Mouse (Mus musculus) left cerebral cortex, postnatal 10 days (tissue): ENCODE data around the gene Vav2. TPM values are rescaled to one million over a fixed set of nuclear protein-coding genes. Genes with fewer than 3 reads are reported as not detected.

Experiments
- DNase-seq, 2 experiments: peaks; one replicate each; pipeline ENCODE4 v3.0.0; 2021 to 2022; ENCODE audit warnings: low spot score in 2 of 2, mixed read lengths in 1 of 2; ENCODE audit errors: extremely low spot score in 1 of 2
- intact Hi-C: fragments of 180-260 bp; cut with DNase I; formaldehyde crosslinking; loops from one replicate; pipeline ENCODE4 v1.15.1; 2025
- total RNA-seq, 2 experiments: library from RNA; stranded (reverse); gene quantifications; 2 replicates each; pipeline ENCODE4 v1.2.3; 2021

Vav2 gene
- total RNA-seq, 2 experiments from 2014 or later = 26.1 to 29.0 TPM

- intact Hi-C loops = no loop called here
- DNase-seq = no peak
These were observed 19.1 kb upstream of the Vav2 start for GRCm38 (mm10) chr2:27445910-27446309.

GRCm38 (mm10) chr2:27443450-27443708, 16.5 kb upstream of the Vav2 start:
- no peak for DNase-seq
- intact Hi-C loops = no loop called here

- intact Hi-C loops = no loop called here
- no peak for DNase-seq
These were observed 16.0 kb upstream of the Vav2 start for GRCm38 (mm10) chr2:27442708-27443449.

GRCm38 (mm10) chr2:27441767-27442707, 15.2 kb upstream of the Vav2 start, which contains the start of gene Brd3os:
Brd3os (plus strand) TSS chr2:27442324.
- intact Hi-C loops = no loop called here

GRCm38 (mm10) chr2:27438281-27438680, 11.4 kb upstream of the Vav2 start:
- intact Hi-C loops = no loop called here
- DNase-seq = no peak

More at GRCm38 (mm10) chr2:27441767-27442707, 15.2 kb upstream of the Vav2 start, which contains the start of gene Brd3os:
- peak; percentile 95 to 98 for DNase-seq

GRCm38 (mm10) chr2:27437876-27438275, 11.0 kb upstream of the Vav2 start:
- intact Hi-C loops = no loop called here
- DNase-seq = no peak

- intact Hi-C loops = no loop called here
- DNase-seq = no peak
These were observed 5.8 kb upstream of the Vav2 start for GRCm38 (mm10) chr2:27432599-27432998.

GRCm38 (mm10) chr2:27430621-27431020, 3.8 kb upstream of the Vav2 start:
- DNase-seq = peak; percentile 58 to 70
- intact Hi-C loops = no loop called here

- peak; percentile 84 to 87 for DNase-seq
- intact Hi-C loops = no loop called here
These were observed 1.2 kb upstream of the Vav2 start for GRCm38 (mm10) chr2:27428071-27428470.

- intact Hi-C loops = no loop called here
- DNase-seq = no peak
These were observed 403 bp downstream of the Vav2 start for GRCm38 (mm10) chr2:27426406-27426854.

GRCm38 (mm10) chr2:27425751-27426405, 955 bp downstream of the Vav2 start:
- DNase-seq = peak in 1 of 2 experiments; percentile 65

GRCm38 (mm10) chr2:27425161-27425611, 1.6 kb downstream of the Vav2 start:
- peak in 1 of 2 experiments; percentile 40 for DNase-seq
- intact Hi-C loops = no loop called here

More at GRCm38 (mm10) chr2:27425751-27426405, 955 bp downstream of the Vav2 start:
- intact Hi-C loops = no loop called here

GRCm38 (mm10) chr2:27423596-27423995, 3.2 kb downstream of the Vav2 start:
- intact Hi-C loops = no loop called here
- no peak for DNase-seq

GRCm38 (mm10) chr2:27421293-27422068, 5.4 kb downstream of the Vav2 start:
- intact Hi-C loops = no loop called here
- peak in 1 of 2 experiments; percentile 68 for DNase-seq

GRCm38 (mm10) chr2:27418577-27419070, 8.2 kb downstream of the Vav2 start:
- intact Hi-C loops = no loop called here
- DNase-seq = no peak

GRCm38 (mm10) chr2:27417648-27418153, 9.1 kb downstream of the Vav2 start:
- intact Hi-C loops = no loop called here
- DNase-seq = no peak

- intact Hi-C loops = no loop called here
- DNase-seq = no peak
These were observed 10.4 kb downstream of the Vav2 start for GRCm38 (mm10) chr2:27416425-27416824.
